Mouse (Mus musculus): ENCODE measurements around the gene Ncstn. TPM values are rescaled to one million over a fixed set of nuclear protein-coding genes. Genes with fewer than 3 reads are reported as not detected.

Ncstn gene
- total RNA-seq, 4 experiments from 2014 or later: 62.4 to 69.8 (median 64.3) TPM

GRCm38 (mm10) chr1:172028394-172029275 is 54.0 kb downstream of the Ncstn start, which contains the start of gene Vangl2:
TSS of gene Vangl2 (minus strand) at chr1:172028444.
- DNase-seq (ENCODE audit: low spot score in 2 of 2): no peak

- DNase-seq (ENCODE audit: low spot score in 2 of 2): no peak
Measured at GRCm38 (mm10) chr1:172027809-172028102, 54.8 kb downstream of the Ncstn start.

GRCm38 (mm10) chr1:172027010-172027808 is 55.4 kb downstream of the Ncstn start:
- DNase-seq (ENCODE audit: low spot score in 2 of 2): peak; percentile 57 to 70

GRCm38 (mm10) chr1:172026201-172026901 is 56.2 kb downstream of the Ncstn start:
- no peak for DNase-seq (ENCODE audit: low spot score in 2 of 2)

GRCm38 (mm10) chr1:172025201-172025904 is 57.2 kb downstream of the Ncstn start:
- DNase-seq (ENCODE audit: low spot score in 2 of 2): no peak

- no peak for DNase-seq (ENCODE audit: low spot score in 2 of 2)
Measured at GRCm38 (mm10) chr1:172024140-172024895, 58.3 kb downstream of the Ncstn start.

- no peak for DNase-seq (ENCODE audit: low spot score in 2 of 2)
Measured at GRCm38 (mm10) chr1:172019863-172020521, 62.6 kb downstream of the Ncstn start.

GRCm38 (mm10) chr1:172019339-172019738 is 63.3 kb downstream of the Ncstn start:
- no peak for DNase-seq (ENCODE audit: low spot score in 2 of 2)

- no peak for DNase-seq (ENCODE audit: low spot score in 2 of 2)
Measured at GRCm38 (mm10) chr1:172018336-172019311, 64.0 kb downstream of the Ncstn start.

- DNase-seq (ENCODE audit: low spot score in 2 of 2): no peak
Measured at GRCm38 (mm10) chr1:172017517-172018070, 65.0 kb downstream of the Ncstn start.

GRCm38 (mm10) chr1:172016660-172017516 is 65.7 kb downstream of the Ncstn start:
- no peak for DNase-seq (ENCODE audit: low spot score in 2 of 2)

GRCm38 (mm10) chr1:172016031-172016430 is 66.6 kb downstream of the Ncstn start:
- no peak for DNase-seq (ENCODE audit: low spot score in 2 of 2)

Other genes with a start within 250 kb of the Ncstn start
- gene Cd84, start 243.1 kb downstream of the Ncstn start, total RNA-seq (2022): 10 to 100 TPM in 1 of 4 experiments, 1 to 10 TPM in 3; 2.5 to 12.7 (median 5.4) TPM
- under 1 TPM in 3 of 4 experiments, not detected in 1; 0.25 to 0.37 (median 0.33) TPM for gene Gm10521, start 187.1 kb downstream of the Ncstn start, total RNA-seq (2022)
- gene Slamf6, start 165.3 kb downstream of the Ncstn start, total RNA-seq (2022): 1 to 10 TPM in 1 of 4 experiments, under 1 TPM in 1, not detected in 2; 0.68 to 2.0 TPM
- gene Vangl2, start 54.4 kb downstream of the Ncstn start, total RNA-seq (2022): 10 to 100 TPM; 12.9 to 17.1 (median 15.9) TPM
- gene Nhlh1, start 25.2 kb downstream of the Ncstn start, total RNA-seq (2022): under 1 TPM; 0.14 to 0.70 (median 0.24) TPM
- 100 to 1,000 TPM; 138 to 149 (median 144) TPM for gene Copa, start 266 bp downstream of the Ncstn start, total RNA-seq (2022)
- gene Pex19, start 44.0 kb upstream of the Ncstn start, total RNA-seq (2022): 100 to 1,000 TPM in 1 of 4 experiments, 10 to 100 TPM in 3; 78.7 to 104 (median 83.8) TPM
- gene Dcaf8, start 65.3 kb upstream of the Ncstn start, total RNA-seq (2022): 100 to 1,000 TPM; 118 to 125 (median 119) TPM
- 100 to 1,000 TPM; 409 to 452 (median 428) TPM for gene Pea15a, start 124.0 kb upstream of the Ncstn start, total RNA-seq (2022)
- gene Casq1, start 137.1 kb upstream of the Ncstn start, total RNA-seq (2022): 1 to 10 TPM in 3 of 4 experiments, under 1 TPM in 1; 0.79 to 3.1 (median 2.0) TPM
- gene Atp1a4, start 175.6 kb upstream of the Ncstn start, total RNA-seq (2022): not detected
- gene Igsf8, start 178.8 kb upstream of the Ncstn start, total RNA-seq (2022): 100 to 1,000 TPM; 256 to 294 (median 274) TPM
- 100 to 1,000 TPM; 623 to 677 (median 661) TPM for gene Atp1a2, start 215.3 kb upstream of the Ncstn start, total RNA-seq (2022)
- 100 to 1,000 TPM; 109 to 120 (median 112) TPM for gene Kcnj9, start 246.5 kb upstream of the Ncstn start, total RNA-seq (2022)

Measured in left cerebral cortex, adult 8-10 months (tissue).